Mouse (Mus musculus): ENCODE measurements around the gene Dnajc12. TPM values are rescaled to one million over a fixed set of nuclear protein-coding genes. Genes with fewer than 3 reads are reported as not detected.
A peak's percentile ranks its signal among the peaks of the same experiment; 100 is the strongest.
"Not testable (repeated sequence)": the region's sequence is repeated elsewhere in the genome, so short reads cannot be mapped to it uniquely, and the experiment has no call there.

Dnajc12 gene
- total RNA-seq, 2 experiments from 2014 or later: 9.4 to 10.9 TPM

GRCm38 (mm10) chr10:63429380-63429779 is 47.1 kb downstream of the Dnajc12 start:
- DNase-seq (ENCODE audit: low spot score in 2 of 2): peak; percentile 98 to 100

- peak; percentile 68 to 79 for DNase-seq (ENCODE audit: low spot score in 2 of 2)
These were observed 47.6 kb downstream of the Dnajc12 start, which contains the start of gene Ctnna3 for GRCm38 (mm10) chr10:63429785-63430305. Gene Ctnna3 (plus strand): TSS chr10:63430098.

GRCm38 (mm10) chr10:63431221-63431736 is 49.0 kb downstream of the Dnajc12 start:
- DNase-seq (ENCODE audit: low spot score in 2 of 2): peak in 1 of 2 experiments; percentile 4

GRCm38 (mm10) chr10:63432099-63432498 is 49.9 kb downstream of the Dnajc12 start:
- DNase-seq (ENCODE audit: low spot score in 2 of 2): peak in 1 of 2 experiments; percentile 1

- no peak for DNase-seq (ENCODE audit: low spot score in 2 of 2)
These were observed 50.6 kb downstream of the Dnajc12 start for GRCm38 (mm10) chr10:63432887-63433286.

DNA sequence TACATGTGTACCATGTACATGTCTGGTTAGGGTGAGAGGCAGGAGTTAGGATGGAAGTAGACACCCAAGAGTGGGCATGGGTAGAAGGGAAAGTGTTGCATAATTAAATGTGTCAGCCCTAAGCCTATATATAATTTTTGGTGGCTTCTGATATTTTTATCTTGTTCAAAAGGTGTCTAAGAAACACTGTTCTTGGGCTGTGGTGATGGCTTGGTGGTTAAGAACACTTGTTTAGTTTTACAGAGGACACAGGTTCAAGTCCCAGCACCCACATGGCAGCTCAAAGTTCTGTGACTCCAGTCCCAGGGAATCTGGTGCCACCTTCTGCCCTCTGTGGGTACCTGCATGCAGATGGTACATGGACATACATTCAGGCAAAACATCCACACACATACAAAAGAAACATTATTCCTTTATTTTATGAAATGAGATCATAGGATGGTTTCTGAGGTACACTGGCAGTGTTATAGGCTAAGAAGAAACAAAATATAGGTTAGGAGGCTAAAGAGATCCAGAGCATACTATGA is 56.6 kb downstream of the Dnajc12 start:
- no peak for DNase-seq (ENCODE audit: low spot score in 2 of 2)

- no peak for DNase-seq (ENCODE audit: low spot score in 2 of 2)
These were observed 57.5 kb downstream of the Dnajc12 start for GRCm38 (mm10) chr10:63439694-63440228.

DNA sequence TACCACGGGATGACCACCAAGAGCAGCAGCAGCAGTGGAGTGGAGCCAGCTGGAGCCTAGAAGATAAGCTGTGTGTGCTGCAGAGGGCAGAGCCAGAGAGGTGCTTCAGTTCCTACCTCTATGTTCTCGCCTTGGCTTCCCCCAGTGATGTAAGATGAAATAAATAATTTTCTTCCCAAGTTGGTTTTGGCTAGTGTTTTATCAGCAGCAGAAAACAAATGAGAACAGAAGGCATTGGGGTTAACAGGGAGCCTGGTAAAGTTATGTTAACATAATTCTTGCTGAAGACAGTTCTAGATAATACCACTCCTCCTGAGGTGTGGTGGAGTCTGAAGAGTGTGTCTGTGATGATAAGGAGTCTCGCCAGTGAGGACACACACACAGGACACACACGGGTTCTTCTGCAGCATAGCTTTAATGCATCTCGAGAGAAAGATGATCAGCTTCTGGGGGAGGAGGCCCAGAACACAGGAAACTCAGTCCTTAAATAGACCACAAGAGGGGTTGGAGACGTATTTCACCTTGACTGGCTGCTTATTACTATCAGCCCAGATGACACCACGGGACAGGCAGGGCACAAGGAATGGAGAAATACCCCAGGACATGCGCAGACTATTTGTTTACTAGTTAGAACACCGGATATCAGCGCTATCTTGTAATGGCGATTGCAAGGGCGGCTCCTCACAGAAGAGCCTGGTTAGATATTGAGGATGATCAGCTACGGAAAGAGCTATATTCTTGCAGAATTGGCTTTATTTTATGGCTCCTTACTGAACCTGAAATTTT is 62.6 kb downstream of the Dnajc12 start:
- not testable (repeated sequence) for DNase-seq (ENCODE audit: low spot score in 2 of 2)

DNA sequence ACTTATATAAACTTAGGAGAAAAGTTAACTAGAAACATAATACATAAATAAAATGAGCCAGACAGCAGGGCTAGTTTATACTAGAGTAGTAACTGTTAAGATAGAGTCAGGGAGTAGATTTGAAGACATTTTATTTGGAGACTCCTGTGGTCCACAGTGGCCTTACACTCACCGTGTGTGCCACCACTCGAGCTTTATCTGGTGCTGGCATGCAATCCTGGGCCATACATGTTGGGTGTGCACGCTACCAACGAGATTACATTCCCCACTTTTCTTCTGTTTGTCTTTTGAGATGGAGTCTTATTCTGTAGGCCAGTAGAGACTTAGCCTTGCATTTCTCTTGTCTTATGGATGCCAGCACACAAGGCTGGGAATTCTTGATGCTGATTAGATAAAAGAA is 71.7 kb downstream of the Dnajc12 start:
- no peak for DNase-seq (ENCODE audit: low spot score in 2 of 2)

DNA sequence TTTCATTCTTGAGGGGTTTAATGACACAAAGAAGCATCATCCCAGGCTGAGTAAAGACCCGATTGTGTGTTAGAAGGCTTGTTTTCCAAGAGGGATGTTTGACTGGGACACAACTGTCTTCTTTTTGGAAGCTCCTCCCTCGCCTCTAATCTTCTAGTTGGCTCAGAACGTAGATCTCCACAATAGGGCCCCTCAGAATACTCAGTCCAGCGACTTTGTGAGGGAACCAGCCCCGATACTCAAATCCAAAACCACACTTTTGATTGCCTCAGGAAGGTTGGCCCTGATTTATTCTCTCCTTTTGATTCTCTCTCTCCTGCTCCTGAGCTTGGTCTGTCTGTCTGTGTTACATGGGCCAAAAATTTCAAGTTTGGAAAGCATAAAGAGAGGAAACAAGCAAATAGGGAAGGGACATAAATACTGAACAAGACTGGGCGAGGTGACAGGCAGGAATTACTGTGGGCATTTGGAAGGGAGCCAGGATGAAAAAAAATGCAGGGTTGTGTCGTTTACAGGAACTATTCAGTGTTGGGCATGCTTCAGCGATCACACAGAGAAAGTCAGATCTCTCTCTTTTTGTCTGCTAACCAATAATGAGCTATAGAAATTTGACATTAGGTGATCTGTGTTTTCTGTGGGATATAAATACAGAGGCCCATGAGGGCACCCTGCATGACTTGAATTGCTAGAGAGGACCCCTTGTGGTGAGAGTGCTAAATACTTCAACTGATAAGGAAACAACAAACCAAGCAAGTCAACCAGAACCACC is 73.1 kb downstream of the Dnajc12 start:
- DNase-seq (ENCODE audit: low spot score in 2 of 2): no peak

- no peak for DNase-seq (ENCODE audit: low spot score in 2 of 2)
These were observed 75.3 kb downstream of the Dnajc12 start for GRCm38 (mm10) chr10:63457292-63458128.

Other genes with a start within 250 kb of the Dnajc12 start
- gene Mypn, start 178.5 kb upstream of the Dnajc12 start, total RNA-seq (2021): 100 to 1,000 TPM; 208 to 218 TPM
- 10 to 100 TPM; 29.2 to 33.2 TPM for gene Herc4, start 138.6 kb upstream of the Dnajc12 start, total RNA-seq (2021)
- 10 to 100 TPM in 1 of 2 experiments, 1 to 10 TPM in 1; 9.3 to 14.1 TPM for gene Sirt1, start 739 bp upstream of the Dnajc12 start, total RNA-seq (2021)
- gene Gm7075, start 39.3 kb downstream of the Dnajc12 start, total RNA-seq (2021): not detected
- gene Ctnna3, start 47.7 kb downstream of the Dnajc12 start, total RNA-seq (2021): 10 to 100 TPM; 25.3 to 27.7 TPM